Mouse (Mus musculus): ENCODE data around the gene Ahdc1.
A peak's percentile ranks its signal among the peaks of the same experiment; 100 is the strongest.

Gene Ahdc1

GRCm38 (mm10) chr4:133074894-133075572 is 64.0 kb downstream of the Ahdc1 start:
- no peak for DNase-seq (ENCODE audit: low read depth, low spot score)

GRCm38 (mm10) chr4:133078947-133079346 is 67.9 kb downstream of the Ahdc1 start:
- DNase-seq (ENCODE audit: low read depth, low spot score): peak; percentile 56

- DNase-seq (ENCODE audit: low read depth, low spot score): no peak
Measured at GRCm38 (mm10) chr4:133079416-133080113, 68.5 kb downstream of the Ahdc1 start.

- no peak for DNase-seq (ENCODE audit: low read depth, low spot score)
Measured at GRCm38 (mm10) chr4:133080862-133081261, 69.8 kb downstream of the Ahdc1 start.

- DNase-seq (ENCODE audit: low read depth, low spot score): no peak
Measured at GRCm38 (mm10) chr4:133082216-133082773, 71.2 kb downstream of the Ahdc1 start.

- peak; percentile 74 for DNase-seq (ENCODE audit: low read depth, low spot score)
Measured at GRCm38 (mm10) chr4:133083991-133084861, 73.2 kb downstream of the Ahdc1 start.

GRCm38 (mm10) chr4:133085011-133085782 is 74.1 kb downstream of the Ahdc1 start:
- DNase-seq (ENCODE audit: low read depth, low spot score): peak; percentile 45

- no peak for DNase-seq (ENCODE audit: low read depth, low spot score)
Measured at GRCm38 (mm10) chr4:133085783-133086342, 74.8 kb downstream of the Ahdc1 start.

GRCm38 (mm10) chr4:133087177-133087714 is 76.2 kb downstream of the Ahdc1 start:
- DNase-seq (ENCODE audit: low read depth, low spot score): no peak

GRCm38 (mm10) chr4:133087835-133088234 is 76.8 kb downstream of the Ahdc1 start:
- DNase-seq (ENCODE audit: low read depth, low spot score): no peak

- no peak for DNase-seq (ENCODE audit: low read depth, low spot score)
Measured at GRCm38 (mm10) chr4:133089319-133089718, 78.3 kb downstream of the Ahdc1 start.

- no peak for DNase-seq (ENCODE audit: low read depth, low spot score)
Measured at GRCm38 (mm10) chr4:133089802-133090201, 78.7 kb downstream of the Ahdc1 start.

GRCm38 (mm10) chr4:133090276-133090719 is 79.2 kb downstream of the Ahdc1 start:
- no peak for DNase-seq (ENCODE audit: low read depth, low spot score)

- no peak for DNase-seq (ENCODE audit: low read depth, low spot score)
Measured at GRCm38 (mm10) chr4:133090720-133091458, 79.8 kb downstream of the Ahdc1 start.

- no peak for DNase-seq (ENCODE audit: low read depth, low spot score)
Measured at GRCm38 (mm10) chr4:133091459-133091785, 80.4 kb downstream of the Ahdc1 start.

GRCm38 (mm10) chr4:133092453-133092901 is 81.4 kb downstream of the Ahdc1 start:
- DNase-seq (ENCODE audit: low read depth, low spot score): peak; percentile 57

- DNase-seq (ENCODE audit: low read depth, low spot score): no peak
Measured at GRCm38 (mm10) chr4:133093056-133093455, 82.0 kb downstream of the Ahdc1 start.

GRCm38 (mm10) chr4:133093481-133094033 is 82.5 kb downstream of the Ahdc1 start:
- peak; percentile 57 for DNase-seq (ENCODE audit: low read depth, low spot score)

- DNase-seq (ENCODE audit: low read depth, low spot score): peak; percentile 90
Measured at GRCm38 (mm10) chr4:133094255-133094654, 83.2 kb downstream of the Ahdc1 start.
